Mouse (Mus musculus): ENCODE measurements around the gene Metap2. TPM values are rescaled to one million over a fixed set of nuclear protein-coding genes. Genes with fewer than 3 reads are reported as not detected.

Metap2 gene
- polyA plus RNA-seq, 1 experiment, result 140 TPM

Other genes starting within 250 kb of the Metap2 start
- gene Usp44, start 65.5 kb downstream of the Metap2 start, polyA plus RNA-seq (2012; rRNA removed), result 0.04 TPM in 2 replicates
- gene Vezt, start 138.7 kb upstream of the Metap2 start, polyA plus RNA-seq (2012; rRNA removed), result 36.0 and 38.8 TPM in 2 replicates
- gene Fgd6, start 138.9 kb upstream of the Metap2 start, polyA plus RNA-seq (2012; rRNA removed), result 6.6 and 7.0 TPM in 2 replicates